Mouse (Mus musculus) adipocyte (in vitro differentiated cells): Measurements from ENCODE around the gene Palm.
"Not testable (repeated sequence)": the region's sequence is repeated elsewhere in the genome, so short reads cannot be mapped to it uniquely, and the experiment has no call there.

ENCODE experiments used
- DNase-seq: peaks from one replicate; pipeline ENCODE4 v3.0.0-alpha.2; 2016; ENCODE audit warnings: low spot score

The Palm gene

GRCm38 (mm10) chr10:79793051-79793737 is at the start of gene Palm:
Gene Palm (plus strand): TSS chr10:79793572.
- DNase-seq = peak; percentile 94

- no peak for DNase-seq
Measured at GRCm38 (mm10) chr10:79743650-79744365, 49.6 kb upstream of the Palm start.

GRCm38 (mm10) chr10:79745411-79745810 is 48.0 kb upstream of the Palm start:
- no peak for DNase-seq

GRCm38 (mm10) chr10:79745898-79746773 is 47.2 kb upstream of the Palm start, which contains the start of gene Polrmt:
Gene Polrmt (minus strand): TSS chr10:79746581.
- DNase-seq = peak; percentile 97

DNA sequence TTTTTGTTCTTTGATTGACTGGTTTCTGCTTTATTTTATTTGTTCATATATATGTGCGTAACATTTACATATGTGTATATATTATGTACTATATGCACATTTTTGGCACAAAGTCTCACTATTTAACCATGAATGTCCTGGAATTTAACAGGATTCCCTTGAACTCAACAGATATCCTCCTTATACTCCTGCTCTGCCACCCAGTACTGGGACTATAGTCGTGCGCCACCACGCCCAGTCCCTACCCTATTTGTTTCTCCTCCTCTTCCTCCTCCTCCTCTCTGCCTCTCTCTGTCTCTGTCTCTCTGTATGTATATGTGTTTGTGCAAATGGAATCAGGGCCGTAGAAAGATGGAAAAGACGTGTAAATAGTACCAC is 46.6 kb upstream of the Palm start:
- DNase-seq = no peak

DNA sequence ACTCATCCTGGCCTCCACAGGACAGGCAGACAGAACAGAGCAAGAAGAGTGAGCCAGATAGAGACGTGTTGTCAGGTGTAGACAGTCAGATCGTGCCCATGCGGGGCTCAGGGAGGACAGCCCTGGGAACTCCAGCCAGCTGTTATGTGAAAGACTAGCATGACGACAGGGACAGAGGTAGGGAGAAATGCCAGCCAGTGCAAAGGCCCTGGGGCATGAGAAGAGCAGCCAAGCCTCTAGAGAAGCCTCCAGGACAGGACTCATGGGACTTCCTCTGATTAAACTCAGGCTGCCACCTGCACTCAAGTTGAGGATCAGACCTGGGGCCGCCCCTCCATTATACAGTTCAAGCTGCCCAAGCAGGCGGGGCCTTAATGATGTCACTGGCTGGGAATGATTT is 44.9 kb upstream of the Palm start:
- peak; percentile 69 for DNase-seq

DNA sequence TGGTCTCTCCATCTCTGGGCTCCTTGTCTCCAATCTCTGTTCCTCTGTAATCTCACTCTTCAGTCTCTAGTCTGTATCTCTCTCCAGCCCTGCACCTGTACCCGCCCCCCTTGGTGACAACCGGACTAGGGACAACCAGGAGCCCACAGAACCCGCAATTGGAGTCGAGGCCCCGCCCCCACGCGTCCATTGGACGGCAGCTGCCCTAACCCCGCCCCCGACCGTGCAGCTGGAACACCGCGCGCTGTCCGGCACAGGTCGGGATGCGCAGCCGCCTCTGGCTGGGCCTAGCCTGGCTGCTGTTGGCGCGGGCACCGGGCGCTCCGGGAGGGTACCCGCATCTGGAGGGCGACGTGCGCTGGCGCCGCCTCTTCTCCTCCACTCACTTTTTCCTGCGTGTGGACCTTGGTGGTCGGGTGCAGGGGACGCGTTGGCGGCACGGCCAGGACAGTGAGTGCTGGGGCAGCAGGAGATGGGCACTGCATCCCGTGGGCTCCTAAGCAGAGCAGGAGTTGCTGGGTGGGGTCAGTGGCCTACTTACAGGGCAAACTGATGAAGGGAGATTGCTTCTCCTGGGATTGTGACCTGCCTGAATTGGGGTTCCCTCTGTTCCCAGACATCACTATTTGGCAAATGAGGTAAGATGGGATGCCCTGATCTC is 38.4 kb upstream of the Palm start, which contains the start of gene Fgf22:
TSS of gene Fgf22 (plus strand) at position 221 of the 661 bp plus-strand sequence.
- no peak for DNase-seq

- no peak for DNase-seq
Measured at GRCm38 (mm10) chr10:79755854-79756253, 37.5 kb upstream of the Palm start.

DNA sequence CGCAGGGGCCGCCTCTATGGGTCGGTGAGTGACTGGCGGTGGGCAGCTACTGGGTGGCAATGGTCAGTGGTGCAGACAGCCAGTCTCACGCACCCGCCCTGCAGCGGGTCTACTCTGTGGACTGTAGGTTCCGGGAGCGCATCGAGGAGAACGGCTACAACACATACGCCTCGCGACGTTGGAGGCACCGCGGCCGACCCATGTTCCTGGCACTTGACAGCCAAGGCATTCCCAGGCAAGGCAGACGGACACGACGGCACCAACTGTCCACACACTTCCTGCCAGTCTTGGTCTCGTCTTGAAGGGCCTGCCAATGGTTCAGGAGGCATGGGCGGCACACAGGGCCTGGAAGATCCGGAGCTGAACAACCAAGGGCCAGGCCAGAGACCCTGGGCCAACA is 36.7 kb upstream of the Palm start:
- no peak for DNase-seq

DNA sequence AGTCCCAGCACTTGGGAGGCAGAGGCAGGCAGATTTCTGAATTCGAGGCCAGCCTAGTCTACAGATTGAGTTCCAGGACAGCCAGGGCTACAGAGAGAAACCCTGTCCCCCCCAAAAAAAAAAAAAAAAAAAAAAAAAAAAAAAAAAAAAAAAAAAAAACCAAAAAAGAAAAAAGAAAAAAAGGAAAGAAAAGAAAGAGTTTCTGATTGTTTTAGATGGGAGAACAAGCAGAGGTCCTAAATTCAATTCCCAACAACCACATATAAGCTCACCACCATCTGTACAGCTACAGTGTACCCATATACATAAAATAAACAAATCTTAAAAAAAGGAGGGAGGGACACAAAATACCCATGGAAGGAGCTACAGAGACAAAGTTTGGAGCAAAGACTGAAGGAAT is 33.7 kb upstream of the Palm start:
- not testable (repeated sequence) for DNase-seq

DNA sequence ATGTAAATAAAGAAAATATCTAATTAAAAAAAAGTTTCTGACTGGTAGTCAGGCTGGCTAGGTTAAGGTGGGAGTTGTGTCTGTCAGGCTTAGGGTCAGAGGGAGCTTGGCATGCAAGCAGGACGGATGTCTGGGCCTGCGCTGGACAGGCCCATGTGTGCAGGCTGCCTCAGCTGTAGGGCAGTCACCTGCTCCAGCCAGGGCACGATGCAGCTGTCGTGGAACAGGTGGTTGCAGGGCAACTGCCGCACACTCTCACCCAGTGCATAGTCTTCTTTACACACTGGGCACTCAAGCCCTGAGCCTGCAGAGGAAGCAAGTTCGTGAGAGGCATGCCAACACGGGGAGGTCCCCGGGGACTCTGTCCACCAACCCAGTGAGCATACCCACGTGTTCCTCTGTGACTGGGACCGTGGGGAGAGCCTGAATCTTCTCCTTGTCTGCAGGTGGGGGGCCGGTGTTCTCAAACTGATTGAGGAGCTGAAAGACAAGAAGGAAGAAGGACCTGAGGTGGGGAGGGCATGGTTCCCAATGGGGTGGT is 32.7 kb upstream of the Palm start:
- no peak for DNase-seq

DNA sequence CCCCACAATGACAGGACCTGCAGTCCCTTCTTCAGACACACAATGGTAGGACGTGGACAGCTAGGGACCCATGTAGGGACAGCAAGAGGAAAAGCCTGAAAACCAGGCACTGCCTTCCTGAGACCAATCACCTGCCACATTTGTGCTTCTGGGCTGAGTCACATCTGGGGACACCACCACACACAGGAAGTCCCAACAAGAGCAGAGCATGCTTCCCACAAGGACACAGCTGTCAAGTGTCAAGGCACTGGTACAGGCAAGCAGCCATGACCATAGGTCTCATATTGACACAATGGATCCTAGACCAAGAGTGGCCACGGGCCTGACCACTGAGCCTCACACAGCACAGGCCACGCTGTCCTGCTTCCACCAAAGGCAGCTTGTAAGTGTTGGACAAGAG is 30.5 kb upstream of the Palm start:
- no peak for DNase-seq

- no peak for DNase-seq
Measured at GRCm38 (mm10) chr10:79764234-79764633, 29.1 kb upstream of the Palm start.

GRCm38 (mm10) chr10:79765228-79765745 is 28.1 kb upstream of the Palm start:
- DNase-seq = no peak

GRCm38 (mm10) chr10:79766001-79766507 is 27.3 kb upstream of the Palm start:
- DNase-seq = no peak

DNA sequence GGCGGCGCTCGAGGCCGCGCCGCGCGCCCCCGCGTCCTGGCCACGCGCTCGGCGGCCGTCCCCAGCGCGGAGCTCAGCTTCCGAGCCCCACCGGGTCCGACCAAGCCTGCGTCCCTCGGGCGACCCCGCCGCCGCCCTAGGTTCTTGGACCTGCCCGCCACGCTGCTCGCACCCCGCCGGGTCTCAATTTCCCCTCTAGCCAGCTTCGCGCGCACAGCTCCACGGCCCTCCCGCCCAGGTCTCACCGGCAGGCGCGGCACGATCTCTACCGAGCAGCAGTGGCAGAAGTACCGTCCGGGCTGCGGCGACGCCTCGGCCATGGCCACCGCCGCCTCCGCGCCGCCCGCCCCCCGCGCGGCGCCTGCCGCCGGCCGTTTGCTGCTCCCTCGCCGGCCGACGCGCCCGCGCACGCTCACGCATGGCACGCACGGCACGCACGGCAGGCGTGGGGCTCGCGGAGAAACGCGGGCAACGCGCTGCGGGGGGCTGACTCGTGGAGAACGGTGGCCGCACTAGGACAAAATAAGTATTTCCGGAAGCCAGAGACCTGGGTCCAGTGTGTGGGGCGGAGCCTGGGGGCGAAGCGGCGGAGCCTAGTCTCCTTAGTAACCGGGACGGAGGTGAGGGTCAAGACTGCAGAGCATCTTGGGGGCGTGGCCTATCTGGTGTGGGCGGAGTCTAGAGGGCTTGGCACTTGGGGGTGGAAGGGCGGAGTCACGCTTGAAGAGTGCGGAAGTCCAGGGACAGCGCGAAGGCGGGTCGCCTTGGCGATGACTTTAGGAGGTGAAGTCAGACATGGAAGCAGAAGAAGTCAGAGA is 26.7 kb upstream of the Palm start, which contains the start of gene Rnf126:
TSS of gene Rnf126 (minus strand) at position 445 of the 818 bp plus-strand sequence.
- DNase-seq = peak; percentile 99

- peak; percentile 84 for DNase-seq
Measured at GRCm38 (mm10) chr10:79767372-79768244, 25.8 kb upstream of the Palm start.

GRCm38 (mm10) chr10:79768400-79768799 is 25.0 kb upstream of the Palm start:
- peak; percentile 63 for DNase-seq

GRCm38 (mm10) chr10:79769329-79769728 is 24.0 kb upstream of the Palm start:
- no peak for DNase-seq
